Mouse (Mus musculus) liver, postnatal 0 days (tissue): ENCODE measurements around the gene Krt23.

Experiments used
- CTCF ChIP-seq: sonication (generic); IDR thresholded peaks from 2 replicates; pipeline ENCODE4 v1.5.1; 2016; ENCODE audit warnings: antibody characterized with exemption, low read depth
- EP300 ChIP-seq: IDR thresholded peaks from 2 replicates; pipeline ENCODE4 v1.6.1; 2016; ENCODE audit warnings: antibody characterized with exemption, low read depth, mild to moderate bottlenecking

DNA sequence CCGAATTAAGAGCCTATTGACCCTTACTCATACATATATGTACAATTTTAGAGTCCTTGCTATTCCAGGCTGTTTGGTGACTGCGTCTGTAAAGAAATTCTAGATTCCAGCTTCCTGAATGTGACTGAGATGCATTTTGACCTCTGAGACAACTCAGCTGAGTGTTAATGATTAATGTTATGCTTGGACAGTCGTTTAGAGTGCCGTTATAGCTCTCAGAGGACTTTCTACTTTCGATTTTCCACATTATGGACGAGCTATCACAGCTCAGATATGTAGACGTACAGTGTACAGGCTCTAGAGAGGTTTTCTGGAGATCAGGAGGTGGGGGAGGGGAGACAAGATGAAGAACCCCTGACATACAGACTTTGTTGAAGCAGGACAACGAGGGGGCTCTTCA, 51.7 kb downstream of the Krt23 start:
- TF ChIP-seq CTCF (no peak), EP300 (no peak)
